Mouse (Mus musculus): ENCODE measurements around the gene Cdc16. TPM values are rescaled to one million over a fixed set of nuclear protein-coding genes. Genes with fewer than 3 reads are reported as not detected.
A peak's percentile ranks its signal among the peaks of the same experiment; 100 is the strongest.

Cdc16 gene
- total RNA-seq (2012; rRNA removed) (55.6 and 57.9 TPM in 2 replicates), total RNA-seq (2014; rRNA removed) (94.3 and 107 TPM in 2 replicates), polyA plus RNA-seq (2012; ENCODE audit: insufficient read length, low read depth) (54.2 and 55.1 TPM in 2 replicates)

DNA sequence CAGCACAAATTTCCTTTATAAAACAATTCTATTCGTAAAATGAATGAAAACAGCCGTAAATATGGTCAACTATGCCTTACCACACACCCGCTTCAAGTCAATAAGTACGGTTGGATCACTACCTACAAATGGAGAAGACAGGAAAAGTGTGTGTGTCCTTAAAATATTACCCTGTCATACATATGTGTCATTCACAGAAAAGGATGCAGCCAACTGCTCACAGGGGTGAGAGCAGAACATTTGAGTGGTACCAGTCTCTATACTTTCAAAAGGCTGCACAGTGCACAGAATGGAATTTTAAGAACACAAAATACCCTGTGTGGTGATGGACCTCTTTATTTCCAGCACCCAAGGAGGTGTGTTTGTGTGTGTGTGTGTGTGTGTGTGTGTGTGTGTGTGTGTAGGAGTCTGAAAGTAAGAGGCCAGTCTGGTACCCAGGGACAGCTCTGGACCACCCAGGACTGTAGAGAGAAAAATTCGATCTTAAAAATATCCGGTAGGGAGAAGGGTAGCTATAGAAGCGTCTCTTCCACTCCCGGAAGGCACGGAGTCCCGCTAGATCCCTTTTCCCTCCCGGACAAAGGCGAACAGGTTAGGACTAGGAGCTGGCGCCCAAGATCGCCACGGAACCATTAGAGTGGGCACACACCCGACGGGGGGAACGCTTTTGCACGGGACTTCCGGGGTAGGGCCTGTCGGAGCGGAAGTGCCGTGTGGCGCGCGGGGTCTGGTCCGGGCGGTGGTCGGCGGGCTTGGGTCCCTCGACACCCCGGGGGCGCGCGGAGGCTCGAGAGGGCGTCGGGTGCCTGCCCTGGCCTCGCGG lies at the start of gene Cdc16:
Gene Cdc16 (plus strand): TSS at position 695 of the 823 bp plus-strand sequence.
- H3K4me3 ChIP-seq (replicated peaks in 1 of 3; ENCODE audit: low read depth in 2 of 3, low read length in 2 of 3, poor library complexity in 1 of 3): peak within 1 kb of the TSS; percentile 82 to 98 (median 97)
- H3K36me3 ChIP-seq (replicated peaks in 1 of 2; ENCODE audit: control insufficient read depth in 1 of 2, insufficient read depth in 1 of 2, low read length in 1 of 2): peaks cover 11 to 25% of the 10 kb centered on the region in 2 experiments
- H3K9ac ChIP-seq (ENCODE audit: insufficient read depth, low read depth): peak within 1 kb of the TSS; percentile 98
- H3K27me3 ChIP-seq (replicated peaks): no peaks in the 10 kb centered on the region
- H3K79me2 ChIP-seq (replicated peaks; ENCODE audit: control insufficient read depth, extremely low read depth, insufficient read depth, poor library complexity, severe bottlenecking): peaks cover 26% of the 10 kb centered on the region
- peak within 1 kb of the TSS; percentile 64 for H3K4me2 ChIP-seq (ENCODE audit: insufficient read depth, low read depth, poor library complexity, severe bottlenecking)
- dilution Hi-C loops (cut with MboI; ENCODE audit: extremely low pct_ligation_motif_present, extremely low pct_unique_long_range_greater_than_20kb, low sequenced_read_pairs): no loop called here
- in situ Hi-C loops (cut with MboI; ENCODE audit: low pct_ligation_motif_present, low pct_unique_long_range_greater_than_20kb, low sequenced_read_pairs): no loop called here
- peak within 1 kb of the TSS; percentile 9; the same call in 1 of the 2 replicates for H3K27ac ChIP-seq (ENCODE audit: insufficient read depth, low read depth)
- peaks cover 0 to 29% of the 10 kb centered on the region in 2 experiments; a peak in 2 of 4 replicates for H3K4me1 ChIP-seq (ENCODE audit: control insufficient read depth in 1 of 2, insufficient read depth in 2 of 2)
- DNase-seq (ENCODE audit: extremely low read depth): peak; percentile 84
- TF ChIP-seq TCF12 (IDR thresholded peaks at IDR 0.05; ENCODE audit: low read depth, low read length) (peak; percentile 93), NELFE (IDR thresholded peaks at IDR 0.05; ENCODE audit: low read depth, low read length) (peak; percentile 78; the same call in 1 of the 2 replicates), POLR2A (IDR thresholded peaks at IDR 0.05; ENCODE audit: low read depth, low read length) (peak; percentile 74), UBTF (IDR thresholded peaks at IDR 0.05; ENCODE audit: low read depth, low read length) (0 out of 2 replicates have a peak, but pooled peaks have one; percentile 48), PAX5 (IDR thresholded peaks at IDR 0.05; ENCODE audit: low read length) (no peak), ELF1 (IDR thresholded peaks at IDR 0.05; ENCODE audit: low read depth, low read length) (peak; percentile 83), ZNF384 (IDR thresholded peaks at IDR 0.05; ENCODE audit: low read depth, low read length) (no peak), ETS1 (conservative IDR thresholded peaks at IDR 0.05; ENCODE audit: low read depth, low read length) (no peak), IRF4 (IDR thresholded peaks at IDR 0.05; ENCODE audit: low read depth, low read length) (peak; percentile 35; the same call in 1 of the 2 replicates), USF2 (conservative IDR thresholded peaks at IDR 0.05; ENCODE audit: low read depth, low read length) (no peak), MAX (IDR thresholded peaks at IDR 0.05; ENCODE audit: low read length) (peak; percentile 48; the same call in 1 of the 2 replicates), BHLHE40 (IDR thresholded peaks at IDR 0.05; ENCODE audit: low read depth, low read length) (0 out of 2 replicates have a peak, but pooled peaks have one; percentile 10), MYC (IDR thresholded peaks at IDR 0.05; ENCODE audit: low read depth, low read length) (0 out of 2 replicates have a peak, but pooled peaks have one; percentile 21), ZMIZ1 (IDR thresholded peaks at IDR 0.05; ENCODE audit: low read depth, low read length) (peak; percentile 49; the same call in 1 of the 2 replicates), TBP (conservative IDR thresholded peaks at IDR 0.05; ENCODE audit: low read depth, low read length) (peak; percentile 58; the same call in 1 of the 2 replicates), RCOR1 (conservative IDR thresholded peaks at IDR 0.05; ENCODE audit: low read depth, low read length) (no peak), MXI1 (IDR thresholded peaks at IDR 0.05; ENCODE audit: low read depth, low read length) (0 out of 2 replicates have a peak, but pooled peaks have one; percentile 65), KAT2A (IDR thresholded peaks at IDR 0.05; ENCODE audit: insufficient replicate concordance, low read length) (peak; percentile 83; the same call in 1 of the 2 replicates), MAZ (IDR thresholded peaks at IDR 0.05; ENCODE audit: low read depth, low read length) (peak; percentile 68; the same call in 1 of the 2 replicates), E2F4 (IDR thresholded peaks at IDR 0.05; ENCODE audit: insufficient replicate concordance, low read depth, low read length) (no peak), HCFC1 (IDR thresholded peaks at IDR 0.05; ENCODE audit: low read depth, low read length) (peak; percentile 92), SIN3A (IDR thresholded peaks at IDR 0.05; ENCODE audit: low read length) (peak; percentile 54; the same call in 1 of the 2 replicates), SMC3 (IDR thresholded peaks at IDR 0.05; ENCODE audit: low read depth, low read length) (0 out of 2 replicates have a peak, but pooled peaks have one; percentile 4)
- H3K9me3 ChIP-seq (replicated peaks; ENCODE audit: low read length): no peaks in the 10 kb centered on the region

Data from CH12.LX (cell line).